Mouse (Mus musculus): ENCODE results near the gene 1700020L24Rik. TPM values are rescaled to one million over a fixed set of nuclear protein-coding genes. Genes with fewer than 3 reads are reported as not detected.

The 1700020L24Rik gene
- polyA plus RNA-seq, 1 experiment from 2014 or later = 0.62 TPM

GRCm38 (mm10) chr11:83473235-83474016 lies 35.9 kb downstream of the 1700020L24Rik start:
- Histone ChIP-seq H3K36me3 (ENCODE audit: control insufficient read depth, insufficient read depth, low read length) (no peaks in the 10 kb centered on the region), H3K9ac (replicated peaks; ENCODE audit: low read depth, low read length) (peak overlapping the region; percentile 92), H3K9me3 (ENCODE audit: control insufficient read depth, low read length) (no peaks in the 10 kb centered on the region), H3K4me2 (ENCODE audit: low read depth, low read length) (peak overlapping the region; percentile 67), H3K27me3 (ENCODE audit: control insufficient read depth, insufficient read depth, low read length) (no peaks in the 10 kb centered on the region), H3K4me1 (ENCODE audit: control insufficient read depth, insufficient read depth, low read length) (peaks cover 10% of the 10 kb centered on the region), H3K27ac (ENCODE audit: low read depth, low read length) (peak overlapping the region; percentile 98), H3K4me3 (ENCODE audit: low read depth, low read length) (peak overlapping the region; percentile 90)
- WGBS = under 1% methylated on average over 43 of the region's 52 CpGs
- peak; percentile 86 for ATAC-seq (ENCODE audit: low read depth)

Other genes starting within 250 kb of the 1700020L24Rik start
- 0.09 and 0.23 TPM in 2 replicates for gene Slfn3, start 246.3 kb upstream of the 1700020L24Rik start, polyA plus RNA-seq (2014; fragmentation: Nextera tagmentation; extraction: Ambion mirVana)
- gene Slfn14, start 151.0 kb upstream of the 1700020L24Rik start, polyA plus RNA-seq (2014; fragmentation: Nextera tagmentation; extraction: Ambion mirVana) = 0.16 TPM in 1 of 2 replicates, not detected in the other
- gene Ap2b1, start 138.7 kb upstream of the 1700020L24Rik start, polyA plus RNA-seq (2014; fragmentation: Nextera tagmentation; extraction: Ambion mirVana) = 155 and 160 TPM in 2 replicates
- gene Pex12, start 135.1 kb upstream of the 1700020L24Rik start, polyA plus RNA-seq (2014; fragmentation: Nextera tagmentation; extraction: Ambion mirVana) = 16.3 and 16.8 TPM in 2 replicates
- gene Rasl10b, start 28.5 kb upstream of the 1700020L24Rik start, polyA plus RNA-seq (2014; fragmentation: Nextera tagmentation; extraction: Ambion mirVana) = 21.3 and 24.0 TPM in 2 replicates
- gene Gas2l2, start 8.2 kb upstream of the 1700020L24Rik start, polyA plus RNA-seq (2014; fragmentation: Nextera tagmentation; extraction: Ambion mirVana) = 0.17 and 0.70 TPM in 2 replicates
- 1.9 and 5.7 TPM in 2 replicates for gene Mmp28, start 25.4 kb downstream of the 1700020L24Rik start, polyA plus RNA-seq (2014; fragmentation: Nextera tagmentation; extraction: Ambion mirVana)
- gene Taf15, start 35.4 kb downstream of the 1700020L24Rik start, polyA plus RNA-seq (2014; fragmentation: Nextera tagmentation; extraction: Ambion mirVana) = 9.5 and 20.4 TPM in 2 replicates
- not detected in 2 replicates for gene Heatr9, start 84.5 kb downstream of the 1700020L24Rik start, polyA plus RNA-seq (2014; fragmentation: Nextera tagmentation; extraction: Ambion mirVana)
- gene Ccl5, start 92.8 kb downstream of the 1700020L24Rik start, polyA plus RNA-seq (2014; fragmentation: Nextera tagmentation; extraction: Ambion mirVana) = not detected in 2 replicates
- gene Ccl9, start 141.0 kb downstream of the 1700020L24Rik start, polyA plus RNA-seq (2014; fragmentation: Nextera tagmentation; extraction: Ambion mirVana) = 1.4 and 4.0 TPM in 2 replicates
- 1.5 and 2.7 TPM in 2 replicates for gene Ccl6, start 155.4 kb downstream of the 1700020L24Rik start, polyA plus RNA-seq (2014; fragmentation: Nextera tagmentation; extraction: Ambion mirVana)
- gene Rpl9-ps1, start 207.9 kb downstream of the 1700020L24Rik start, polyA plus RNA-seq (2014; fragmentation: Nextera tagmentation; extraction: Ambion mirVana) = not detected in 2 replicates
- gene Ccl3, start 211.7 kb downstream of the 1700020L24Rik start, polyA plus RNA-seq (2014; fragmentation: Nextera tagmentation; extraction: Ambion mirVana) = 1.2 and 2.3 TPM in 2 replicates
- gene Ccl4, start 224.9 kb downstream of the 1700020L24Rik start, polyA plus RNA-seq (2014; fragmentation: Nextera tagmentation; extraction: Ambion mirVana) = 0.58 and 0.67 TPM in 2 replicates